Mouse (Mus musculus): ENCODE data around the gene Ifitm5. TPM values are rescaled to one million over a fixed set of nuclear protein-coding genes. Genes with fewer than 3 reads are reported as not detected.
A peak's percentile ranks its signal among the peaks of the same experiment; 100 is the strongest.

The Ifitm5 gene
- total and polyA plus RNA-seq, 3 experiments, result 0.31 to 1.1 TPM; not detected in 1

- peaks cover 0 to 13% of the 10 kb centered on the region in 2 experiments; a peak in 2 of 4 replicates for H3K36me3 ChIP-seq (ENCODE audit: control insufficient read depth in 1 of 2, insufficient read depth in 2 of 2, low read length in 2 of 2)
Observed at GRCm38 (mm10) chr7:140946980-140947379, 3.1 kb downstream of the Ifitm5 start.

DNA sequence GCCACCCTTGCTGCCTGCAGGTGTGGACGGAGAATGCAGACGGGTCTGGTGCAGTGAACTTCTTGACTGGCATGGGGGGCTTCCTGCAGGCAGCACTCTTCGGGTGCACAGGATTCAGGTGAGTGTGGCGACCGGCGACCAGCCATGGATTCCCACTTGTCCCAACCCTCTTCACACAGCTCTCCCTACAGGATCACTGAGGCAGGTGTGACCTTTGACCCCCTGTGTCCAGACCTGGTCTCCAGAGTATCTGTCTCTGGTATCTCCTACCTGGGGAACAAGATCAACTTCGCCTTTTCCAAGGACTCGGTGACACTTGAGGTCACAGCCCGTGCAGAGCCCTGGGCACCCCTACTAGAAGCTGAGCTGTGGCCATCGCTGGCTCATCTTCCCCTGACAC is 3.8 kb downstream of the Ifitm5 start:
- Histone ChIP-seq H3K79me2 (ENCODE audit: control insufficient read depth, insufficient read depth, low read length, poor library complexity) (peaks cover 1% of the 10 kb centered on the region; the same call in 1 of the 2 replicates), H3K27ac (ENCODE audit: control insufficient read depth, low read depth, low read length) (peak overlapping the region; percentile 13; the same call in 1 of the 2 replicates), H3K27me3 (ENCODE audit: control insufficient read depth in 1 of 2, insufficient read depth in 2 of 2, low read length in 2 of 2) (no peaks in the 10 kb centered on the region), H3K36me3 (ENCODE audit: control insufficient read depth in 1 of 2, insufficient read depth in 2 of 2, low read length in 2 of 2) (peaks cover 0 to 13% of the 10 kb centered on the region in 2 experiments; a peak in 2 of 4 replicates), H3K4me3 (ENCODE audit: control insufficient read depth in 1 of 2, insufficient read depth in 1 of 2, low read depth in 2 of 2, low read length in 2 of 2) (no peak overlapping the region), H3K9me3 (replicated peaks; ENCODE audit: insufficient read depth, low read length) (no peaks in the 10 kb centered on the region), H3K4me1 (ENCODE audit: control insufficient read depth in 1 of 2, insufficient read depth in 2 of 2, low read length in 2 of 2) (peaks cover 5 to 20% of the 10 kb centered on the region in 2 experiments), H3K9ac (ENCODE audit: control insufficient read depth, low read depth, low read length, poor library complexity, severe bottlenecking) (no peak overlapping the region)
- TF ChIP-seq SMC3 (IDR thresholded peaks at IDR 0.05; ENCODE audit: low read depth, low read length) (no peak), ZC3H11A (IDR thresholded peaks at IDR 0.05; ENCODE audit: low read depth, low read length) (no peak), CTCF (IDR thresholded peaks at IDR 0.05 in 2 of 3, conservative IDR thresholded peaks at IDR 0.05 in 1 of 3; ENCODE audit: control insufficient read depth in 1 of 3, insufficient read depth in 1 of 3, low read depth in 2 of 3, low read length in 3 of 3, poor library complexity in 1 of 3, severe bottlenecking in 1 of 3) (no peak), HCFC1 (IDR thresholded peaks at IDR 0.05; ENCODE audit: low read depth, low read length) (no peak), EP300 (IDR thresholded peaks at IDR 0.05; ENCODE audit: low read depth in 1 of 2, low read length in 2 of 2) (no peak), NELFE (IDR thresholded peaks at IDR 0.05; ENCODE audit: low read depth, low read length) (no peak), RCOR1 (IDR thresholded peaks at IDR 0.05; ENCODE audit: low read depth, low read length) (no peak), POLR2A (IDR thresholded peaks at IDR 0.05; ENCODE audit: control insufficient read depth in 1 of 2, insufficient read depth in 1 of 2, low read depth in 1 of 2, low read length in 2 of 2, poor library complexity in 1 of 2) (no peak), KAT2A (conservative IDR thresholded peaks at IDR 0.05; ENCODE audit: low read depth, low read length) (no peak), USF2 (IDR thresholded peaks at IDR 0.05; ENCODE audit: borderline replicate concordance in 1 of 2, insufficient read depth in 1 of 2, low read depth in 1 of 2, low read length in 2 of 2) (no peak), ETS1 (IDR thresholded peaks at IDR 0.05; ENCODE audit: low read depth, low read length) (no peak), RAD21 (IDR thresholded peaks at IDR 0.05; ENCODE audit: low read depth, low read length) (no peak), BHLHE40 (IDR thresholded peaks at IDR 0.05; ENCODE audit: borderline replicate concordance, low read depth, low read length) (no peak), MEF2A (IDR thresholded peaks at IDR 0.05; ENCODE audit: extremely low read depth, insufficient replicate concordance, low read depth, low read length, poor library complexity, severe bottlenecking) (no peak), ZNF384 (IDR thresholded peaks at IDR 0.05; ENCODE audit: low read depth, low read length) (no peak), CHD1 (IDR thresholded peaks at IDR 0.05; ENCODE audit: low read depth, low read length) (no peak)
- no peak for DNase-seq (ENCODE audit: low read depth, low spot score)

More at GRCm38 (mm10) chr7:140946980-140947379, 3.1 kb downstream of the Ifitm5 start:
- Histone ChIP-seq H3K9ac (ENCODE audit: control insufficient read depth, low read depth, low read length, poor library complexity, severe bottlenecking) (no peak overlapping the region), H3K9me3 (replicated peaks; ENCODE audit: insufficient read depth, low read length) (no peaks in the 10 kb centered on the region), H3K79me2 (ENCODE audit: control insufficient read depth, insufficient read depth, low read length, poor library complexity) (no peaks in the 10 kb centered on the region; the same call in 1 of the 2 replicates), H3K27ac (ENCODE audit: control insufficient read depth, low read depth, low read length) (peak overlapping the region; percentile 13; the same call in 1 of the 2 replicates), H3K27me3 (ENCODE audit: control insufficient read depth in 1 of 2, insufficient read depth in 2 of 2, low read length in 2 of 2) (no peaks in the 10 kb centered on the region), H3K4me3 (ENCODE audit: control insufficient read depth in 1 of 2, insufficient read depth in 1 of 2, low read depth in 2 of 2, low read length in 2 of 2) (no peak overlapping the region), H3K4me1 (ENCODE audit: control insufficient read depth in 1 of 2, insufficient read depth in 2 of 2, low read length in 2 of 2) (peaks cover 5 to 19% of the 10 kb centered on the region in 2 experiments)
- TF ChIP-seq ETS1 (IDR thresholded peaks at IDR 0.05; ENCODE audit: low read depth, low read length), result peak; percentile 64; the same call in 1 of the 2 replicates
- no peak for TF ChIP-seq MXI1 (IDR thresholded peaks at IDR 0.05; ENCODE audit: low read depth, low read length)
- peak; percentile 48; the same call in 1 of the 2 replicates for TF ChIP-seq RCOR1 (IDR thresholded peaks at IDR 0.05; ENCODE audit: low read depth, low read length)
- TF ChIP-seq HCFC1 (IDR thresholded peaks at IDR 0.05; ENCODE audit: low read depth, low read length), result peak; percentile 45; the same call in 1 of the 2 replicates
- TF ChIP-seq EP300 (IDR thresholded peaks at IDR 0.05; ENCODE audit: low read depth in 1 of 2, low read length in 2 of 2), result peak; percentile 51 to 58; a peak in 3 of 4 replicates
- TF ChIP-seq KAT2A (conservative IDR thresholded peaks at IDR 0.05; ENCODE audit: low read depth, low read length), result no peak
- TF ChIP-seq ZC3H11A (IDR thresholded peaks at IDR 0.05; ENCODE audit: low read depth, low read length), result no peak
- peak; percentile 25; the same call in 1 of the 2 replicates for TF ChIP-seq TAL1 (IDR thresholded peaks at IDR 0.05; ENCODE audit: low read length)
- TF ChIP-seq UBTF (IDR thresholded peaks at IDR 0.05; ENCODE audit: borderline replicate concordance, insufficient read depth, low read depth, low read length), result no peak
- no peak for TF ChIP-seq SIN3A (IDR thresholded peaks at IDR 0.05; ENCODE audit: low read length)
- peak; percentile 64 for TF ChIP-seq GATA1 (IDR thresholded peaks at IDR 0.05; ENCODE audit: low read depth, low read length)
- peak; percentile 67 for DNase-seq (ENCODE audit: low read depth, low spot score)
